In the genomic region with DNA sequence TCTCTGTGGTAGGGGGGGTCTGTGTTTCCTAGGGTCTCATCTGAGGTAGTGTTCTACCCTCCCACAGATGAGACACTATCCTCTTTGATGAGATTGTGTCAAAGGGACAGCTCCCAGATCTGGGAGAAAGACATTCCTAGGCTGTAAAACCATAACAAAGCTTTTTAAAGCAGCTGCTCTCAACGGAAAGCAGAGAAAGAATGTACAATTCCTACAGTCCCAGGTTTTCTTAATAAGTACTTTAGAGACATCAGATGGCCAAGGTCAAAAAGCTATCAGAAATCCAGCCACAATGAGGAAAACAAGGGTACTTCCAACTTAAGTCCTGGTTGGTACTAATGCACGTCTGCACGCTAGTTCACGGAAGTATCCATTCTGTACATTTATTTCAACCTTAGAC, we compare ENCODE assay signal across 21 mouse cellular contexts. TPM values are rescaled to one million over a fixed set of nuclear protein-coding genes. Genes with fewer than 3 reads are reported as not detected.
"Had no signal": no experiment of that assay in that cellular context is flagged by ENCODE, and none has a peak within 500 bp of the region (broad histone marks: within the 10 kb centered on the region; RNA-seq: fewer than 3 reads in every experiment).

No protein-coding gene starts in this region.

- H3K4me1 ChIP-seq: megakaryocyte, embryonic 14.5 days; midbrain, embryonic 15.5 days; neural tube, embryonic 12.5 days; stomach, embryonic 15.5 days had no signal

- H3K9ac ChIP-seq: liver, postnatal 0 days; lung, embryonic 15.5 days; midbrain, embryonic 13.5 days; midbrain, embryonic 15.5 days; neural tube, embryonic 12.5 days; stomach, embryonic 15.5 days had no signal

- H3K27ac ChIP-seq: macrophage; midbrain, embryonic 13.5 days; midbrain, embryonic 15.5 days; neural tube, embryonic 12.5 days; stomach, postnatal 0 days had no signal

- H3K9me3 ChIP-seq: lung, embryonic 15.5 days; midbrain, embryonic 13.5 days; midbrain, embryonic 15.5 days; neural tube, embryonic 12.5 days; stomach, embryonic 15.5 days had no signal

- ATAC-seq: liver, postnatal 0 days; lung, postnatal 0 days; midbrain, embryonic 13.5 days; midbrain, embryonic 15.5 days had no signal

- H3K36me3 ChIP-seq: lung, embryonic 15.5 days; midbrain, embryonic 13.5 days; midbrain, embryonic 15.5 days; neural tube, embryonic 12.5 days; stomach, embryonic 15.5 days had no signal

- H3K4me2 ChIP-seq: midbrain, embryonic 11.5 days; midbrain, embryonic 13.5 days; midbrain, embryonic 15.5 days; neural tube, embryonic 12.5 days; stomach, embryonic 15.5 days had no signal

- H3K4me3 ChIP-seq: megakaryocyte, embryonic 14.5 days; midbrain, embryonic 13.5 days; midbrain, embryonic 15.5 days; neural tube, embryonic 12.5 days; stomach, embryonic 15.5 days had no signal

- DNase-seq: liver, postnatal 0 days; lung, adult 2 months; lung, postnatal 14 days; lung, postnatal 36 days; right cerebral cortex, postnatal 14 days; thymus, adult 18-20 months; thymus, postnatal 14 days; thymus, postnatal 36 days had no signal

- H3K27me3 ChIP-seq: lung, embryonic 15.5 days; midbrain, embryonic 13.5 days; midbrain, embryonic 15.5 days; neural tube, embryonic 12.5 days; stomach, embryonic 15.5 days had no signal

RNA-seq across cellular contexts. Expression of a gene that starts 1.1 kb away (rescaled TPM):
- total RNA-seq: megakaryocyte progenitor cell, adult 5-6 weeks; monocyte, adult 5-6 weeks; neutrophil, adult 5-6 weeks had no signal
- polyA plus RNA-seq: macrophage had no signal
